Mouse (Mus musculus) lung, postnatal 0 days (tissue): ENCODE results near the gene Lcor.

Experiments used
- CTCF ChIP-seq: IDR thresholded peaks from 2 replicates; pipeline ENCODE4 v1.5.1; 2016; ENCODE audit warnings: antibody characterized with exemption, mild to moderate bottlenecking
- EP300 ChIP-seq: IDR thresholded peaks from 2 replicates; pipeline ENCODE4 v1.6.1; 2016; ENCODE audit warnings: antibody characterized with exemption, mild to moderate bottlenecking, control low read depth

DNA sequence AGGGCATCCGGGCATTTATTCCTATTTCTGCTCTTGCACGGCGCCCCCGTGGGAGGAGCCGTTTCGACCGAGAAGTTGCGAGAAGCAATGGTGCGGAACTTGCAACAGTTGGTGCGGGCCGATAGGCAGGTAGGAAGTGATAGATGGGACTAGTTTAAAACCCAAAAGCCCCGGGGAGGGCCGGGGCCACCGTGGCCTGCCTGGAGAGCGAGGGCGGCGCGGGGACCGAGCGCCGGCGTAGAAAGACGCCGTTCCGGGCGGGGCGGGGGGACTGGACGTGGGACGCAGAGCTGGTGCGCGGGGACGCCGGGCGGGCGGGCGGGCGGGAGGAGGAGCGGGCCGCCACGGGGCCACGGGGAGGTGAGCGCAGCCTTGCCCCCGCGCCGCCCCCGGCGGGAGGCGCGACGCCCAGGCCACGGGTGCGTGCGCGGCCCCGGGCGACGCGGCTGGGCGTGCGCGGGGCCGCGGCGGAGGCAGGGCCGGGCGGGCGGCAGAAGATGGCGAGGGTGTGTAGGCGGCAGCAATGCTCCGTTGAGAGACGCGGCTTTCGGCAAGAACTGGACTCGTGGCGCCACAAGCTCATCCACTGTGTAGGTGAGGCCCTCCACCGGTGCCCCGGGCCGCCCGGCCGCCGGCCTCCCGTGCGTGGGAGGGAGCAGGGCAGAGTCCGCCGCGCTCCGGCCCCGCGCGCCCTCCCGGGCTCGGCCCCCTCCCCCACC lies at the start of gene Lcor:
- TF ChIP-seq CTCF (no peak), EP300 (no peak)
